Mouse (Mus musculus) forebrain, embryonic 16.5 days (tissue): ENCODE data around the gene 4931400O07Rik. TPM values are rescaled to one million over a fixed set of nuclear protein-coding genes. Genes with fewer than 3 reads are reported as not detected.

Experiments used
- ATAC-seq: fragments of 200-750 bp; cut with Nextera tagmentation; 2 replicates; pipeline ENCODE4 v1.8.0; 2017; ENCODE audit warnings: mild to moderate bottlenecking, moderate library complexity
- H3K27ac ChIP-seq: fragments of 300-500 bp; sonication (generic); 2 replicates; pipeline ENCODE4 v1.5.1; 2014; ENCODE audit warnings: low read length, control low read depth
- H3K27me3 ChIP-seq: fragments of 300-500 bp; sonication (generic); replicated peaks from 2 replicates; pipeline ENCODE4 v1.6.1; 2014; ENCODE audit warnings: low read length; ENCODE audit not compliant: control insufficient read depth, insufficient read depth
- H3K36me3 ChIP-seq: fragments of 300-500 bp; sonication (generic); 2 replicates; pipeline ENCODE4 v1.6.1; 2014; ENCODE audit not compliant: control insufficient read depth, insufficient read depth
- H3K4me1 ChIP-seq: fragments of 300-500 bp; sonication (generic); replicated peaks from 2 replicates; pipeline ENCODE4 v1.6.1; 2014; ENCODE audit warnings: low read length; ENCODE audit not compliant: control insufficient read depth, insufficient read depth
- H3K4me2 ChIP-seq: fragments of 300-500 bp; sonication (generic); 2 replicates; pipeline ENCODE4 v1.6.1; 2014; ENCODE audit warnings: mild to moderate bottlenecking, low read length, control low read depth
- H3K4me3 ChIP-seq: fragments of 300-500 bp; sonication (generic); replicated peaks from 2 replicates; pipeline ENCODE4 v1.5.1; 2014; ENCODE audit warnings: mild to moderate bottlenecking, low read length, control low read depth
- H3K9ac ChIP-seq: fragments of 300-500 bp; sonication (generic); replicated peaks from 2 replicates; pipeline ENCODE4 v1.6.1; 2014; ENCODE audit warnings: low read depth, low read length, control low read depth
- H3K9me3 ChIP-seq: fragments of 300-500 bp; sonication (generic); 2 replicates; pipeline ENCODE4 v1.6.1; 2016; ENCODE audit warnings: low read length; ENCODE audit not compliant: control insufficient read depth
- WGBS: fragments of 180-500 bp; shearing (Covaris S2); extraction: QIAGEN DNeasy Blood & Tissue Kit; methylation state at CpG from one replicate; pipeline ENCODE4 v1.1.7; 2014; 5-methylcytosine and 5-hydroxymethylcytosine counted together
- polyA plus RNA-seq: library from polyadenylated mRNA; unstranded; fragments of >200 nt; fragmentation: Nextera tagmentation; extraction: Ambion mirVana; gene quantifications from 2 replicates; pipeline ENCODE4 v1.2.1, GENCODE M21; 2015

The 4931400O07Rik gene
- not detected in 2 replicates for polyA plus RNA-seq

DNA sequence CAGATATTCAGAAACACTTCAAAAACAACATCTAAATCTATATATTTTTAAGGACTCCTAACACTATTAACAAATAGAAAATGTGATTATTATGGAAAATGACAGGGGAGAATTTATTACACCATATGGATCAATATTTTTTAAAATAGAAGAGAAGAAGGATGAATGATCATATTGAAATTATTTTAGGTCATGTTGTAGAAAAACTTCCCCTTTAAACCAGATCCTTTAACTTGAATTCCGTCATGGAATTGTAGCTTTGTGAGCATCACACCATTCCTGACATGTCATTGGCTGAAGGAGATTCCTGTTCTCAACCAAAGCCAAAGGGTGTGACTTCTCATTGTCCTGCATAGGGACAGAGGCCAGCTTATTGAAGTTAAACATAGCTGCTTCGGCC is at the start of gene 4931400O07Rik:
Gene 4931400O07Rik (plus strand): TSS at position 301 of the 400 bp plus-strand sequence.
- no peaks in the 10 kb centered on the region for H3K4me1 ChIP-seq
- H3K9ac ChIP-seq: no peak within 1 kb of the TSS
- no peak within 1 kb of the TSS for H3K27ac ChIP-seq
- no peaks in the 10 kb centered on the region for H3K27me3 ChIP-seq
- 89% methylated on average over 2 of the region's 2 CpGs for WGBS
- no peak within 1 kb of the TSS for H3K4me2 ChIP-seq
- no peak for ATAC-seq
- H3K36me3 ChIP-seq: no peaks in the 10 kb centered on the region
- H3K4me3 ChIP-seq: no peak within 1 kb of the TSS
- H3K9me3 ChIP-seq: no peaks in the 10 kb centered on the region

Other genes starting within 250 kb of the 4931400O07Rik start
- not detected in 2 replicates for gene 4933402E13Rik, start 184.5 kb upstream of the 4931400O07Rik start, polyA plus RNA-seq